Mouse (Mus musculus): ENCODE measurements at regions not wholly inside any gene's neighbourhood (a gene's known extent, or its start where the extent isn't known, plus 50 kb on each side); places are given as distances from the start of the nearest gene placed in this dataset.

DNA sequence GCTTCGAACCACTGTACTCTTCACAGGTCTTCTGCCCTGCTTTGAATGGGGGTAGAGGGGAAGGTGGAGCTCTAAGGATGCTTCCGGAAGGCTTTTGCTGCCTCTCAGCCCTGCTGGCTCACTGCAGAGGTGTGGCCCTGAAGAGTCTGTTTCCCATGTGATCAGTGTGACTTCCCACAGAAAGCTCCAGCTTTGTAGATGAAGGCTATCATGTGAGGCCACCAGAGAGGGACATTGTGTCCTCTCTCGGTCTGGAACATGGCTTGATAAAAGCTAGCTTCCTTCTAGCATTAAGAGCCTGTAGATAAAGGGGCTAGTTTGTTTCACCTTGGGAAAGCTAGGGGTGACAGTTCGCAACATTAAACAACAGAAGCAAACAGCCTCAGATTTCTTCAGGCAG is 127.3 kb upstream of the Teddm2 start:
- TF ChIP-seq POLR2A (IDR thresholded peaks at IDR 0.05; ENCODE audit: insufficient read depth, low read depth, low read length) (no peak), CTCF (IDR thresholded peaks at IDR 0.05; ENCODE audit: insufficient read depth, low read depth, low read length) (no peak)
